ENCODE assay signal across 21 mouse cellular contexts in the genomic region with DNA sequence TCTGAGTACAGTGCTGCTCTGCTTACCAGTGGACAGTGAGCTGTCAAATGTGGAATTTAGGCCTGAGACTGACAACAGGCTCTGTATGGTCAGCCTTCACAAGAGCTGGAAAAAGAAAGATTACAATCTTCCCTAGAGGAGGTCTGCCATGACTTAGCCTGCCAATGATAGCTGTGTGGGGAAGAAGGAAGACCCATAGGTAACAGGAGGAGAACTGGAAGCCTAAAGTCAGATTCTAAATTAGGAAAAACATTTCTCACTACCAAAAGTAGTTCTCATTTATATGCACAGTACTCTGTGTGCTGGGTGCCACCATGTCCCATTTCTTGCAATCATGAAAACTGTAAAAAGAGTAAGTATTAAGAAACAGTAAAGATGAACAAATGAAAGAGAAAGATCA.
"Had no signal": no experiment of that assay in that cellular context is flagged by ENCODE, and none has a peak within 500 bp of the region (broad histone marks: within the 10 kb centered on the region; RNA-seq: fewer than 3 reads in every experiment).

No protein-coding gene starts in this region.

- H3K27ac ChIP-seq: limb, embryonic 12.5 days; limb, embryonic 15.5 days; liver, embryonic 14.5 days; midbrain, embryonic 12.5 days; midbrain, embryonic 15.5 days; neural tube, embryonic 12.5 days; neural tube, embryonic 15.5 days had no signal

- H3K4me3 ChIP-seq: limb, embryonic 12.5 days; limb, embryonic 15.5 days; megakaryocyte, embryonic 14.5 days; midbrain, embryonic 12.5 days; midbrain, embryonic 15.5 days; neural tube, embryonic 12.5 days; neural tube, embryonic 15.5 days had no signal

- DNase-seq: kidney, adult 18-20 months; kidney, adult 9 months; kidney, postnatal 14 days; kidney, postnatal 4 days; layer of hippocampus, postnatal 36 days; liver, postnatal 0 days; lung, embryonic 14.5 days; lung, postnatal 10 days; lung, postnatal 36 days; right cerebral cortex, postnatal 25 days; thymus, adult 18-20 months; thymus, postnatal 36 days had no signal

- ATAC-seq: intestine, embryonic 16.5 days; liver, postnatal 0 days; midbrain, embryonic 15.5 days had no signal
